Mouse (Mus musculus) bone marrow, adult 2 months (tissue): Measurements from ENCODE around the gene Slc39a8.

Source experiments
- CTCF ChIP-seq: fragments of 200-500 bp; IDR thresholded peaks from 2 replicates; pipeline ENCODE4 v1.5.1; 2011; ENCODE audit warnings: low read length, control low read depth; ENCODE audit not compliant: control insufficient read depth, insufficient read depth
- POLR2A ChIP-seq: fragments of 200-500 bp; IDR thresholded peaks from 2 replicates; pipeline ENCODE4 v1.6.1; 2011; ENCODE audit warnings: low read depth, mild to moderate bottlenecking, control low read depth, low read length, borderline replicate concordance; ENCODE audit not compliant: control insufficient read depth

- TF ChIP-seq CTCF (no peak), POLR2A (no peak)
Measured at GRCm38 (mm10) chr3:135915941-135916340, 90.9 kb downstream of the Slc39a8 start.
